Mouse (Mus musculus) forebrain, postnatal 0 days (tissue): ENCODE measurements around the gene Nptx1. TPM values are rescaled to one million over a fixed set of nuclear protein-coding genes. Genes with fewer than 3 reads are reported as not detected.

ENCODE experiments used
- ATAC-seq: fragments of 200-750 bp; cut with Nextera tagmentation; 2 replicates; pipeline ENCODE4 v1.8.0; 2017; ENCODE audit warnings: mild to moderate bottlenecking, moderate library complexity
- DNase-seq: peaks from one replicate; pipeline ENCODE4 v3.0.0-alpha.2; 2015
- H3K27ac ChIP-seq: fragments of 300-500 bp; sonication (generic); 2 replicates; pipeline ENCODE4 v1.5.1; 2014; ENCODE audit warnings: low read depth, mild to moderate bottlenecking, antibody characterized with exemption, low read length, moderate library complexity, mixed read lengths
- H3K27me3 ChIP-seq: fragments of 300-500 bp; sonication (generic); 2 replicates; pipeline ENCODE4 v1.6.1; 2014; ENCODE audit warnings: mild to moderate bottlenecking, low read length, mixed read lengths; ENCODE audit not compliant: insufficient read depth
- H3K36me3 ChIP-seq: fragments of 300-500 bp; sonication (generic); 2 replicates; pipeline ENCODE4 v1.6.1; 2014; ENCODE audit warnings: mild to moderate bottlenecking, moderate library complexity; ENCODE audit not compliant: insufficient read depth
- H3K4me1 ChIP-seq: fragments of 300-500 bp; sonication (generic); 2 replicates; pipeline ENCODE4 v1.6.1; 2014; ENCODE audit warnings: antibody characterized with exemption; ENCODE audit not compliant: insufficient read depth
- H3K4me2 ChIP-seq: fragments of 300-500 bp; sonication (generic); 2 replicates; pipeline ENCODE4 v1.6.1; 2014; ENCODE audit warnings: low read depth, mild to moderate bottlenecking, moderate library complexity
- H3K4me3 ChIP-seq: fragments of 300-500 bp; sonication (generic); 2 replicates; pipeline ENCODE4 v1.5.1; 2014; ENCODE audit warnings: low read depth, low read length, mixed read lengths
- H3K9ac ChIP-seq: fragments of 300-500 bp; sonication (generic); 2 replicates; pipeline ENCODE4 v1.6.1; 2014; ENCODE audit warnings: mild to moderate bottlenecking
- H3K9me3 ChIP-seq: fragments of 300-500 bp; sonication (generic); 2 replicates; pipeline ENCODE4 v1.6.1; 2016; ENCODE audit warnings: low read length
- CTCF ChIP-seq: sonication (generic); IDR thresholded peaks from 2 replicates; pipeline ENCODE4 v1.5.1; 2016; ENCODE audit warnings: antibody characterized with exemption, control low read depth, low read depth
- WGBS: fragments of 180-500 bp; shearing (Covaris S2); extraction: QIAGEN DNeasy Blood & Tissue Kit; methylation state at CpG from one replicate; pipeline ENCODE4 v1.1.7; 2014; 5-methylcytosine and 5-hydroxymethylcytosine counted together
- polyA plus RNA-seq: library from polyadenylated mRNA; unstranded; fragments of >200 nt; fragmentation: Nextera tagmentation; extraction: Ambion mirVana; gene quantifications from 2 replicates; pipeline ENCODE4 v1.2.1, GENCODE M21; 2015
- total RNA-seq: library from RNA; depleted of rRNA; stranded (reverse); fragments of >200 nt; gene quantifications from 2 replicates; pipeline ENCODE4 v1.2.3, GENCODE M21; 2014; rRNA removed

Gene Nptx1
- total and polyA plus RNA-seq, 2 experiments from 2014 or later: 6.9 to 14.2 TPM

DNA sequence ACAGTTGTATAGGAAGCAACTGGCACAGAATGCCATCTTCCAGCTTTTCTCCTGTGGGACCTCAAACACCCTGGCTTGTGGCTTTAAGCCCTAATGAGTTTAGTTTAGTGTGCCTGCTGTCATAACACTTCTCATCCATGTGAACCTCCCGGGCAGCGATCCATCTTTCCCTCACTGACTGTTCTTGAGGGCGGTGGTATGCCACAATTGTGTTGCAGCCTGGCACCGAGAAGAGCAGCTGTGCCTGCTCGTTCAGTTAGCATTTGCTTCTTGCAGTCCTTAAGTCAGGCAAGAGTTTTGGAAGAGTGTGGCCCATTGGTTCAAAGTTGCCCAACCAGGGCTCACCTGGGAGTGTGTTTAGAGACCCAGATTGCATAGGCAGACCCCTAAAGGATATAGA is 51.4 kb downstream of the Nptx1 start:
- Histone ChIP-seq H3K9ac (no peak overlapping the region), H3K27me3 (no peaks in the 10 kb centered on the region), H3K27ac (no peak overlapping the region), H3K9me3 (no peaks in the 10 kb centered on the region), H3K36me3 (peaks cover 20% of the 10 kb centered on the region), H3K4me3 (no peak overlapping the region), H3K4me2 (no peak overlapping the region), H3K4me1 (peaks cover 12% of the 10 kb centered on the region)
- ATAC-seq: no peak
- no peak for TF ChIP-seq CTCF
- 74% methylated on average over 5 of the region's 5 CpGs for WGBS
- DNase-seq: no peak

DNA sequence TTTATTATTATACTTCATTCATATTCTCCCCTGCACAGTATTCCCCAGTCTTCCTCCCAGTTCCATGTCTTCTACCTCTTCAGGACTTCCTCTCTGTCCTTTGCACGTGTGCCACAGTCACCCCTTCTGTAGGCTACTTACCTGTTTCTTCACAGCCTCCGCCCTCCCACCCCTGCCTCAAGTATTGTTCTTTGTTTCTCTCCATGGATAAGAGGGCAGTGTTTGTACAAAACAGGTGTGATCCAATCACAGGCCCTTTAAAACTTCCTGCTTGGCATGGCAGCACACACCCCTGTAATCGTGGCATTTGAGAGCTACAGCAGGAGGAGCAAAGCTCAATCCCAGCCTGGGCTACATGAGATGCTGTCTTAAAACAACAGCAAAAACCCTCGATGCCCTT is 54.0 kb downstream of the Nptx1 start:
- DNase-seq (no peak), ATAC-seq (no peak)
- no peaks in the 10 kb centered on the region for H3K9me3 ChIP-seq
- no peak for TF ChIP-seq CTCF
- H3K9ac ChIP-seq: no peak overlapping the region
- WGBS: 82% methylated on average over 4 of the region's 4 CpGs
- H3K27me3 ChIP-seq: no peaks in the 10 kb centered on the region
- H3K4me1 ChIP-seq: peaks cover 14% of the 10 kb centered on the region
- H3K4me3 ChIP-seq: no peak overlapping the region
- no peak overlapping the region for H3K27ac ChIP-seq
- H3K4me2 ChIP-seq: no peak overlapping the region
- 0 out of 2 replicates have a peak, but pooled peaks cover 10% of the 10 kb centered on the region for H3K36me3 ChIP-seq

DNA sequence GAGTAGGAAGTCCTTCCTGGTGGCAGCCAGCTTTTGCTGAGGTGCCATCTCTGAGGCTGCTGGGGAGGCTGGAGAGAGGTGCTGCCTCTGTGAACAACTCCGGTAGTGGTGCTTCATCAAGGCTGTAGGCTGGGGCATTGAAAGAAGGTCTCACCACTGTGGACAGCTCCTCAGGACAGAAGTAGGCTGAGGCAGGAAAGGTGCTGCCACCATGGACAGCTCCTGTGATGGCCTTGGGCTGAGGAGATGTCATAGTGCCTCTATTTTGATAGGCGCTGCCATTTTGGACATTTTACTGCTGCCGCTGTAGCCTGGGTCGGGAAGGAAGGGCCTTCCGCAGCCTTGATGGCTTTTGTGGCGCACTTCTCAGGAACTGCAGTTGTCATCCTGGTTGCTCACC is 54.7 kb downstream of the Nptx1 start:
- no peaks in the 10 kb centered on the region for H3K9me3 ChIP-seq
- TF ChIP-seq CTCF: no peak
- no peaks in the 10 kb centered on the region for H3K27me3 ChIP-seq
- H3K4me1 ChIP-seq: peaks cover 14% of the 10 kb centered on the region
- peak overlapping the region; percentile 6; the same call in 1 of the 2 replicates for H3K9ac ChIP-seq
- DNase-seq (no peak), ATAC-seq (no peak)
- no peak overlapping the region for H3K4me3 ChIP-seq
- 0 out of 2 replicates have a peak, but pooled peaks cover 4% of the 10 kb centered on the region for H3K36me3 ChIP-seq
- peak overlapping the region; percentile 71; the same call in 1 of the 2 replicates for H3K4me2 ChIP-seq
- H3K27ac ChIP-seq: no peak overlapping the region
- WGBS: 95% methylated on average over 6 of the region's 6 CpGs

DNA sequence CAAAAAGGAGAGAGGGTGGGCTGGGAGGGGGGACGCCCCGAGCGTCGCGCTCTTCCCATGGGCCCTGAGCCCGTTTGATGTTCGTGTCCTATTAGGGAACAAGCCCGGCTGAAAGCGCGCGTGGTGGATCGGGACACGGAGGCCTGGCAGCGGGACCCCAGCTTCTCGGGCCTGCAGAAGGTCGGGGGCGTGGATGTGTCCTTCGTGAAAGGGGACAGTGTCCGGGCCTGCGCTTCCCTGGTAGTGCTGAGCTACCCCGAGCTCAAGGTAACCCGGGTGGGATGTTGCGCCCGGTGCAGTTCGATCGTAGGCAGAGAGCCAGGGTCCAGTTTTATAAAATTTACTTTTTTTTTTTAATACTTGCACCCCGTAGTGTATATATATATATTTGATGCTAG is 55.9 kb downstream of the Nptx1 start:
- TF ChIP-seq CTCF: no peak
- Histone ChIP-seq H3K4me2 (peak overlapping the region; percentile 71), H3K9ac (peak overlapping the region; percentile 91), H3K4me1 (peaks cover 14% of the 10 kb centered on the region), H3K27me3 (no peaks in the 10 kb centered on the region), H3K9me3 (no peaks in the 10 kb centered on the region), H3K27ac (peak overlapping the region; percentile 94), H3K4me3 (peak overlapping the region; percentile 85), H3K36me3 (0 out of 2 replicates have a peak, but pooled peaks cover 4% of the 10 kb centered on the region)
- no peak for DNase-seq
- no peak for ATAC-seq
- WGBS: 5% methylated on average over 27 of the region's 27 CpGs

DNA sequence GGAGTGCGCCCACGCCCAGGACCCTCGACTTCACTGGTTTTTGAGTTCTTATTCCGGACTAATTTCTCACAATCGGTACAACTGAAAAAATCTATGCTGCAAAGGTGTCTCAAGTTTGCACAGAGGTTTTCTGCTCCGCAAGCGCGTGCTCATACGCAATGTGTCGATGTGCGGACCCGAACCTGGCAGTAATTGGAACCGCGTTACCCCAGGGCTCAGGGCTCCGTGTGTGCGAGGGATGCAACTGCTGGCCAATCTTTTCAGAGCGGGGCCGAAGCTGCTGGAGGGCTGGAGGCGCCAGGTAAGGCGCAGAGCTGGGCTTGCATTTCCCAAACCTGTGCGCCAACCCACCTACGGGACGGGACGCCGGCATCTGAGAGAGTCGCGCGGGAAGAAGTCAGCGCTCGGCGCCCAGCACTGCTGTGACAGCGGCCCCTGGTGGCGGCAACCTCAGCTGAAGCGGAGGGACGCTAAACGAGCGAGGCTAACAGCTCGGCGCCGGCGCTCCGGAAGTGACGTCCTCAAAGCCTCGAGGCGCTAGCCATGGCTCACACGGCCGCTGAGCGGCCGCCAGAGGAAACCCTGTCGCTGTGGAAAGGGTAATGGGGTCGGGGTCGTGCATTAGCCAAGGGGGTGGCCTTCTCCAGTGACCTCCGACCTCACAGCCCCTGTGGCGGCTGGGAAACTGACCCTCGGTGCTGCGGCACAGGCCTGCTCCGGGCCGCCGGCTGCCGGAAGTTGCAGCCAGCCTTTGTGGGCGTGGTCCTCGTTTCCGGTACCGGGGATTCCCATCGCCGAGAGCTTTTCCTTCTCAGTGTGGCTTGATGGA is 56.5 kb downstream of the Nptx1 start, which contains the start of gene Endov:
Gene Endov (plus strand): TSS at position 487 of the 829 bp plus-strand sequence.
- peaks cover 14% of the 10 kb centered on the region for H3K4me1 ChIP-seq
- no peaks in the 10 kb centered on the region for H3K27me3 ChIP-seq
- H3K4me3 ChIP-seq: peak within 1 kb of the TSS; percentile 85
- ATAC-seq (peak; percentile 98), DNase-seq (peak; percentile 99)
- H3K4me2 ChIP-seq: peak within 1 kb of the TSS; percentile 71
- 2% methylated on average over 66 of the region's 66 CpGs for WGBS
- H3K9ac ChIP-seq: peak within 1 kb of the TSS; percentile 91
- H3K36me3 ChIP-seq: 0 out of 2 replicates have a peak, but pooled peaks cover 4% of the 10 kb centered on the region
- peak within 1 kb of the TSS; percentile 94 for H3K27ac ChIP-seq
- peak; percentile 100 for TF ChIP-seq CTCF
- H3K9me3 ChIP-seq: no peaks in the 10 kb centered on the region

Other genes starting within 250 kb of the Nptx1 start
- 186 and 192 TPM in 2 replicates for gene Eif4a3, start 247.7 kb downstream of the Nptx1 start, total RNA-seq
- gene Eif4a3, start 247.7 kb downstream of the Nptx1 start, polyA plus RNA-seq: 266 and 286 TPM in 2 replicates
- 0.85 and 1.6 TPM in 2 replicates for gene Card14, start 240.0 kb downstream of the Nptx1 start, total RNA-seq
- 0.28 and 0.34 TPM in 2 replicates for gene Card14, start 240.0 kb downstream of the Nptx1 start, polyA plus RNA-seq
- gene Sgsh, start 192.2 kb downstream of the Nptx1 start, total RNA-seq: 4.7 and 8.8 TPM in 2 replicates
- gene Sgsh, start 192.2 kb downstream of the Nptx1 start, polyA plus RNA-seq: 2.4 and 5.0 TPM in 2 replicates
- gene Slc26a11, start 192.2 kb downstream of the Nptx1 start, total RNA-seq: 3.8 and 4.8 TPM in 2 replicates
- gene Slc26a11, start 192.2 kb downstream of the Nptx1 start, polyA plus RNA-seq: 2.2 and 3.6 TPM in 2 replicates
- gene Rnf213, start 154.7 kb downstream of the Nptx1 start, total RNA-seq: 5.1 and 8.6 TPM in 2 replicates
- 0.78 and 1.1 TPM in 2 replicates for gene Rnf213, start 154.7 kb downstream of the Nptx1 start, polyA plus RNA-seq
- gene Endov, start 56.4 kb downstream of the Nptx1 start, total RNA-seq: 35.6 and 42.8 TPM in 2 replicates
- gene Endov, start 56.4 kb downstream of the Nptx1 start, polyA plus RNA-seq: 15.2 and 16.9 TPM in 2 replicates
- 38.4 and 46.7 TPM in 2 replicates for gene Rptor, start 55.2 kb upstream of the Nptx1 start, total RNA-seq
- gene Rptor, start 55.2 kb upstream of the Nptx1 start, polyA plus RNA-seq: 5.0 and 8.0 TPM in 2 replicates